Mouse (Mus musculus) embryonic facial prominence, embryonic 14.5 days (tissue): ENCODE data around the gene Bak1. TPM values are rescaled to one million over a fixed set of nuclear protein-coding genes. Genes with fewer than 3 reads are reported as not detected.

Source experiments
- ATAC-seq: fragments of 200-750 bp; cut with Nextera tagmentation; 2 replicates; pipeline ENCODE4 v1.8.0; 2017; ENCODE audit warnings: low read depth, moderate number of reproducible peaks, moderate TSS enrichment
- DNase-seq: peaks from one replicate; pipeline ENCODE4 v3.0.0-alpha.2; 2015; ENCODE audit warnings: low spot score
- H3K27ac ChIP-seq: fragments of 300-500 bp; sonication (generic); replicated peaks from 2 replicates; pipeline ENCODE4 v1.5.1; 2014; ENCODE audit warnings: low read depth, mild to moderate bottlenecking, low read length, moderate library complexity
- H3K27me3 ChIP-seq: fragments of 300-500 bp; sonication (generic); replicated peaks from 2 replicates; pipeline ENCODE4 v1.6.1; 2014; ENCODE audit warnings: low read length; ENCODE audit not compliant: control insufficient read depth, insufficient read depth
- H3K36me3 ChIP-seq: fragments of 300-500 bp; sonication (generic); 2 replicates; pipeline ENCODE4 v1.6.1; 2014; ENCODE audit warnings: low read length, mixed read lengths; ENCODE audit not compliant: control insufficient read depth, insufficient read depth
- H3K4me1 ChIP-seq: fragments of 300-500 bp; sonication (generic); 2 replicates; pipeline ENCODE4 v1.6.1; 2014; ENCODE audit warnings: antibody characterized with exemption, low read length; ENCODE audit not compliant: control insufficient read depth, insufficient read depth
- H3K4me2 ChIP-seq: fragments of 300-500 bp; sonication (generic); 2 replicates; pipeline ENCODE4 v1.6.1; 2014; ENCODE audit warnings: low read depth, mild to moderate bottlenecking, low read length, moderate library complexity, mixed read lengths
- H3K4me3 ChIP-seq: fragments of 300-500 bp; sonication (generic); 2 replicates; pipeline ENCODE4 v1.5.1; 2014; ENCODE audit warnings: low read depth, mild to moderate bottlenecking, low read length
- H3K9ac ChIP-seq: fragments of 300-500 bp; sonication (generic); 2 replicates; pipeline ENCODE4 v1.6.1; 2014; ENCODE audit warnings: low read depth, mild to moderate bottlenecking, low read length, moderate library complexity, mixed read lengths
- H3K9me3 ChIP-seq: fragments of 300-500 bp; sonication (generic); 2 replicates; pipeline ENCODE4 v1.6.1; 2016; ENCODE audit warnings: low read length; ENCODE audit not compliant: control insufficient read depth
- whole genome bisulfite sequencing: fragments of 180-500 bp; shearing (Covaris S2); extraction: QIAGEN DNeasy Blood & Tissue Kit; methylation state at CpG from one replicate; pipeline ENCODE4 v1.1.7; 2014; 5-methylcytosine and 5-hydroxymethylcytosine counted together
- polyA plus RNA-seq: library from polyadenylated mRNA; unstranded; fragments of >200 nt; fragmentation: Nextera tagmentation; extraction: Ambion mirVana; gene quantifications from 2 replicates; pipeline ENCODE4 v1.2.1, GENCODE M21; 2014

Gene Bak1
- polyA plus RNA-seq, 1 experiment from 2014 or later: 9.8 TPM

GRCm38 (mm10) chr17:26975415-26975814, 53.4 kb downstream of the Bak1 start:
- Histone ChIP-seq H3K4me1 (peaks cover 17% of the 10 kb centered on the region), H3K9ac (no peak overlapping the region), H3K4me3 (no peak overlapping the region), H3K9me3 (no peaks in the 10 kb centered on the region), H3K36me3 (peaks cover 56% of the 10 kb centered on the region), H3K27ac (no peak overlapping the region), H3K27me3 (no peaks in the 10 kb centered on the region), H3K4me2 (no peak overlapping the region)
- ATAC-seq: no peak
- no peak for DNase-seq

GRCm38 (mm10) chr17:26974547-26974946, 54.3 kb downstream of the Bak1 start:
- H3K4me1 ChIP-seq: peaks cover 17% of the 10 kb centered on the region
- no peak overlapping the region for H3K4me3 ChIP-seq
- H3K36me3 ChIP-seq: peaks cover 56% of the 10 kb centered on the region
- WGBS: 91% methylated on average over 15 of the region's 15 CpGs
- H3K27me3 ChIP-seq: no peaks in the 10 kb centered on the region
- H3K9ac ChIP-seq: no peak overlapping the region
- DNase-seq (no peak), ATAC-seq (no peak)
- H3K27ac ChIP-seq: no peak overlapping the region
- no peaks in the 10 kb centered on the region for H3K9me3 ChIP-seq
- 0 out of 2 replicates have a peak overlapping the region, but pooled peaks have one; percentile 93 for H3K4me2 ChIP-seq

- DNase-seq: peak; percentile 98
- H3K27ac ChIP-seq: peak within 1 kb of the TSS; percentile 85
- peak within 1 kb of the TSS; percentile 74 for H3K9ac ChIP-seq
- WGBS: 1% methylated on average over 36 of the region's 75 CpGs
- H3K27me3 ChIP-seq: no peaks in the 10 kb centered on the region
- peak within 1 kb of the TSS; percentile 93 for H3K4me2 ChIP-seq
- H3K4me3 ChIP-seq: peak within 1 kb of the TSS; percentile 73
- no peaks in the 10 kb centered on the region for H3K9me3 ChIP-seq
- peaks cover 17% of the 10 kb centered on the region for H3K4me1 ChIP-seq
- peak; percentile 99 for ATAC-seq
- peaks cover 48% of the 10 kb centered on the region for H3K36me3 ChIP-seq
These were observed 55.9 kb downstream of the Bak1 start, which contains the start of gene Zbtb9 for GRCm38 (mm10) chr17:26972703-26973574. Gene Zbtb9, plus strand, starts transcription at chr17:26973167.

- no peak for DNase-seq
These were observed 56.7 kb downstream of the Bak1 start for GRCm38 (mm10) chr17:26972107-26972506.

GRCm38 (mm10) chr17:26971247-26971905, 57.4 kb downstream of the Bak1 start:
- 45% methylated on average over 6 of the region's 8 CpGs for WGBS
- peaks cover 48% of the 10 kb centered on the region for H3K36me3 ChIP-seq
- ATAC-seq (no peak), DNase-seq (no peak)
- H3K9me3 ChIP-seq: no peaks in the 10 kb centered on the region
- H3K4me1 ChIP-seq: peaks cover 17% of the 10 kb centered on the region
- no peaks in the 10 kb centered on the region for H3K27me3 ChIP-seq
- peak overlapping the region; percentile 85; the same call in 1 of the 2 replicates for H3K27ac ChIP-seq
- H3K9ac ChIP-seq: peak overlapping the region; percentile 74
- peak overlapping the region; percentile 79 for H3K4me2 ChIP-seq
- H3K4me3 ChIP-seq: peak overlapping the region; percentile 73

More at GRCm38 (mm10) chr17:26972107-26972506, 56.7 kb downstream of the Bak1 start:
- Histone ChIP-seq H3K4me2 (peak overlapping the region; percentile 79), H3K9ac (peak overlapping the region; percentile 74), H3K9me3 (no peaks in the 10 kb centered on the region), H3K36me3 (peaks cover 48% of the 10 kb centered on the region), H3K4me1 (peaks cover 17% of the 10 kb centered on the region), H3K27ac (peak overlapping the region; percentile 85), H3K4me3 (peak overlapping the region; percentile 73), H3K27me3 (no peaks in the 10 kb centered on the region)
- ATAC-seq: no peak
- WGBS: 2% methylated on average over 3 of the region's 3 CpGs

- H3K9me3 ChIP-seq: no peaks in the 10 kb centered on the region
- WGBS: 71% methylated on average over 8 of the region's 12 CpGs
- no peak overlapping the region for H3K9ac ChIP-seq
- H3K4me3 ChIP-seq: no peak overlapping the region
- ATAC-seq (no peak), DNase-seq (no peak)
- peaks cover 17% of the 10 kb centered on the region for H3K4me1 ChIP-seq
- peaks cover 47% of the 10 kb centered on the region for H3K36me3 ChIP-seq
- no peaks in the 10 kb centered on the region for H3K27me3 ChIP-seq
- H3K4me2 ChIP-seq: no peak overlapping the region
- no peak overlapping the region for H3K27ac ChIP-seq
These were observed 58.6 kb downstream of the Bak1 start for GRCm38 (mm10) chr17:26970221-26970620.

Other genes with a start within 250 kb of the Bak1 start
- 38.4 and 40.7 TPM in 2 replicates for gene Bnip1, start 247.9 kb downstream of the Bak1 start, polyA plus RNA-seq
- gene Nkx2-5, start 184.0 kb downstream of the Bak1 start, polyA plus RNA-seq: 7.4 and 7.9 TPM in 2 replicates
- gene Kifc5b, start 111.9 kb downstream of the Bak1 start, polyA plus RNA-seq: 3.0 and 4.7 TPM in 2 replicates
- 10.0 and 12.0 TPM in 2 replicates for gene Phf1, start 96.0 kb downstream of the Bak1 start, polyA plus RNA-seq
- gene Cuta, start 89.4 kb downstream of the Bak1 start, polyA plus RNA-seq: 142 and 148 TPM in 2 replicates
- 1.4 and 2.6 TPM in 2 replicates for gene Syngap1, start 87.8 kb downstream of the Bak1 start, polyA plus RNA-seq
- 9.0 and 9.1 TPM in 2 replicates for gene Zbtb9, start 55.8 kb downstream of the Bak1 start, polyA plus RNA-seq
- gene Itpr3, start 28.3 kb upstream of the Bak1 start, polyA plus RNA-seq: 5.0 and 5.5 TPM in 2 replicates
- gene Uqcc2, start 104.9 kb upstream of the Bak1 start, polyA plus RNA-seq: 343 and 350 TPM in 2 replicates
- 0.59 and 1.1 TPM in 2 replicates for gene Ip6k3, start 138.8 kb upstream of the Bak1 start, polyA plus RNA-seq
- 15.1 and 16.0 TPM in 2 replicates for gene Lemd2, start 175.5 kb upstream of the Bak1 start, polyA plus RNA-seq